Mouse (Mus musculus) embryo, embryonic 11.5 days (tissue): ENCODE measurements at regions not wholly inside any gene's neighbourhood (a gene's known extent, or its start where the extent isn't known, plus 50 kb on each side); places are given as distances from the start of the nearest gene placed in this dataset.

ENCODE experiments used
- DNase-seq: peaks from one replicate; pipeline ENCODE4 v3.0.0-alpha.2; 2012; ENCODE audit warnings: low read depth, low spot score

GRCm38 (mm10) chr13:70454592-70455390, 182.6 kb downstream of the Ice1 start:
- no peak for DNase-seq

- DNase-seq: no peak
Observed at GRCm38 (mm10) chr13:70458406-70458805, 179.0 kb downstream of the Ice1 start.

- no peak for DNase-seq
Observed at GRCm38 (mm10) chr13:70464996-70465395, 172.4 kb downstream of the Ice1 start.

- no peak for DNase-seq
Observed at GRCm38 (mm10) chr13:70474746-70475145, 162.7 kb downstream of the Ice1 start.

- DNase-seq: no peak
Observed at GRCm38 (mm10) chr13:70475366-70475765, 162.1 kb downstream of the Ice1 start.

- DNase-seq: no peak
Observed at GRCm38 (mm10) chr13:70499302-70499701, 138.1 kb downstream of the Ice1 start.
